Mouse (Mus musculus) bone marrow, adult 2 months (tissue): ENCODE results near the gene Ntn5. TPM values are rescaled to one million over a fixed set of nuclear protein-coding genes. Genes with fewer than 3 reads are reported as not detected.

Experiments used
- H3K27ac ChIP-seq: fragments of 200-500 bp; 2 replicates; pipeline ENCODE4 v1.5.1; 2012; ENCODE audit warnings: low read depth, mild to moderate bottlenecking, control low read depth, inconsistent platforms, low read length; ENCODE audit not compliant: control insufficient read depth, poor library complexity, insufficient read depth
- H3K4me1 ChIP-seq: fragments of 200-500 bp; 2 replicates; pipeline ENCODE4 v1.6.1; 2011; ENCODE audit warnings: low read length; ENCODE audit not compliant: control insufficient read depth, insufficient read depth
- H3K4me3 ChIP-seq: fragments of 200-500 bp; replicated peaks from 2 replicates; pipeline ENCODE3; 2011; ENCODE audit warnings: mild to moderate bottlenecking, low read depth, low read length, control low read depth; ENCODE audit not compliant: control insufficient read depth
- CTCF ChIP-seq: fragments of 200-500 bp; IDR thresholded peaks from 2 replicates; pipeline ENCODE4 v1.5.1; 2011; ENCODE audit warnings: low read length, control low read depth; ENCODE audit not compliant: control insufficient read depth, insufficient read depth
- POLR2A ChIP-seq: fragments of 200-500 bp; IDR thresholded peaks from 2 replicates; pipeline ENCODE4 v1.6.1; 2011; ENCODE audit warnings: low read depth, mild to moderate bottlenecking, control low read depth, low read length, borderline replicate concordance; ENCODE audit not compliant: control insufficient read depth
- WGBS: fragments of 180-500 bp; shearing (Covaris S2); methylation state at CpG from one replicate; pipeline ENCODE4 v1.1.7; 2018; 5-methylcytosine and 5-hydroxymethylcytosine counted together
- polyA plus RNA-seq: library from polyadenylated mRNA; stranded (reverse); fragments of >200 nt; gene quantifications from 2 replicates; pipeline ENCODE4 v1.2.4, GENCODE M21; 2011; ENCODE audit warnings: low replicate concordance; ENCODE audit not compliant: missing spikeins, insufficient read depth, insufficient read length

The Ntn5 gene
- polyA plus RNA-seq, 1 experiment: not detected

DNA sequence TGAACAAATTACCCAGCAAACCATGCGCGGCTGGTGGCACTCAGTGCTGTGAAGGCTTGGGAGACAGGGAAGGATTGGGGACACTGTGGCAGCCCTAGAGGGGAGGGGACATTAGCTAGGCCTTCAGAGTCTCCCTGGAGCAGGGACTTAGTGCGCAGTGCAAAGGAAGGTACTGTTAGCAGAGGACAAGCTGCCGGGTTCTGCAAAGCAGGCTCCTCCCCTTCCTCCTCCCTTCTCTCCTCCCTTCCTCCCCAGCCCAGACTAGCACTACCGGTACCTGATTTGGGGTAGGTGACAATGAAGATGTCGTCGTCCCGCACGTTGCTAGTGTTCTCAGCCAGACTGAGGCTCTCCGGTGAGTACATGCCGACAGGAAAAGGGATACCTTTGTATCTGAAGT is 58.0 kb downstream of the Ntn5 start:
- H3K4me1 ChIP-seq: peaks cover 4% of the 10 kb centered on the region; the same call in 1 of the 2 replicates
- H3K4me3 ChIP-seq: peak overlapping the region; percentile 72
- peak overlapping the region; percentile 54 for H3K27ac ChIP-seq
- TF ChIP-seq POLR2A (peak; percentile 71; the same call in 1 of the 2 replicates), CTCF (no peak)
- 10% methylated on average over 11 of the region's 11 CpGs for WGBS

DNA sequence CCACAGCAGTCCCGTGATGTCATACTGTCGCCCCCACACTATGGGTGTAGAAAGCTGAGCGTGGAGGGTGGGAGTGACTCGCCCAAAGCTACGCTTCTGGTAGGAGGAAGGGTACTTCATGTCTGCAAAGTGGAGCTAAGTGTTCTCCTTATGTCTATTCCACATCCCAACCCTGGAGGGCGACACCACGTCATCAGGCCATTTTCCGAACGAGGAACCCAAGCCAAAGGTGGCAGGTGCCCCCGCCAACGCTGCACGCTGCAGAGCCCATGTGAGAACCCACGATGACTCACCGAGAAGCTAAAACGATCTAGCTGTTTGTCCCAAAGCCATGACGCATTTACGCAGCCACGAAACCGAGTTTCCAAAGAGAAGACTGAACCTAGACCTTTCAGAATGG is 58.5 kb downstream of the Ntn5 start:
- H3K27ac ChIP-seq: no peak overlapping the region
- peak overlapping the region; percentile 72 for H3K4me3 ChIP-seq
- H3K4me1 ChIP-seq: peaks cover 4% of the 10 kb centered on the region; the same call in 1 of the 2 replicates
- TF ChIP-seq POLR2A (no peak), CTCF (peak; percentile 14; the same call in 1 of the 2 replicates)
- 8% methylated on average over 19 of the region's 19 CpGs for WGBS

Other genes with a start within 250 kb of the Ntn5 start
- gene Gys1, start 249.2 kb upstream of the Ntn5 start, polyA plus RNA-seq: 11.3 and 17.4 TPM in 2 replicates
- gene Ruvbl2, start 245.9 kb upstream of the Ntn5 start, polyA plus RNA-seq: 61.4 and 66.3 TPM in 2 replicates
- 2,067 and 2,131 TPM in 2 replicates for gene Ftl1, start 224.1 kb upstream of the Ntn5 start, polyA plus RNA-seq
- 71.8 and 143 TPM in 2 replicates for gene Bax, start 217.1 kb upstream of the Ntn5 start, polyA plus RNA-seq
- 1.3 TPM in 1 of 2 replicates, not detected in the other for gene Tulp2, start 202.1 kb upstream of the Ntn5 start, polyA plus RNA-seq
- gene Gm45808, start 197.2 kb upstream of the Ntn5 start, polyA plus RNA-seq: not detected in 2 replicates
- 2.7 and 4.8 TPM in 2 replicates for gene Dhdh, start 195.2 kb upstream of the Ntn5 start, polyA plus RNA-seq
- 69.3 and 71.9 TPM in 2 replicates for gene Nucb1, start 173.6 kb upstream of the Ntn5 start, polyA plus RNA-seq
- 356 and 801 TPM in 2 replicates for gene Ppp1r15a, start 157.8 kb upstream of the Ntn5 start, polyA plus RNA-seq
- 2.1 and 8.9 TPM in 2 replicates for gene Plekha4, start 157.7 kb upstream of the Ntn5 start, polyA plus RNA-seq
- gene Hsd17b14, start 129.1 kb upstream of the Ntn5 start, polyA plus RNA-seq: 5.7 TPM in 1 of 2 replicates, not detected in the other
- gene Bcat2, start 113.9 kb upstream of the Ntn5 start, polyA plus RNA-seq: 35.7 and 58.4 TPM in 2 replicates
- not detected in 2 replicates for gene Fgf21, start 68.5 kb upstream of the Ntn5 start, polyA plus RNA-seq
- gene Fut1, start 66.7 kb upstream of the Ntn5 start, polyA plus RNA-seq: not detected in 2 replicates
- 1.1 TPM in 1 of 2 replicates, not detected in the other for gene Izumo1, start 62.2 kb upstream of the Ntn5 start, polyA plus RNA-seq
- gene Rasip1, start 56.5 kb upstream of the Ntn5 start, polyA plus RNA-seq: 5.9 and 6.0 TPM in 2 replicates
- gene Mamstr, start 44.0 kb upstream of the Ntn5 start, polyA plus RNA-seq: 1.00 TPM in 1 of 2 replicates, not detected in the other
- not detected in 2 replicates for gene Fut2, start 17.6 kb upstream of the Ntn5 start, polyA plus RNA-seq
- gene Sec1, start 10.4 kb downstream of the Ntn5 start, polyA plus RNA-seq: not detected in 2 replicates
- gene Car11, start 15.8 kb downstream of the Ntn5 start, polyA plus RNA-seq: 4.4 TPM in 1 of 2 replicates, not detected in the other
- gene Dbp, start 21.1 kb downstream of the Ntn5 start, polyA plus RNA-seq: 8.6 and 19.3 TPM in 2 replicates
- gene Rpl18, start 31.4 kb downstream of the Ntn5 start, polyA plus RNA-seq: 845 and 916 TPM in 2 replicates
- gene Sphk2, start 34.0 kb downstream of the Ntn5 start, polyA plus RNA-seq: 12.9 and 24.4 TPM in 2 replicates
- 1.1 TPM in 1 of 2 replicates, not detected in the other for gene Fam83e, start 37.2 kb downstream of the Ntn5 start, polyA plus RNA-seq
- not detected in 2 replicates for gene Spaca4, start 41.8 kb downstream of the Ntn5 start, polyA plus RNA-seq
- gene Lmtk3, start 99.7 kb downstream of the Ntn5 start, polyA plus RNA-seq: not detected in 2 replicates
- 2.4 TPM in 1 of 2 replicates, not detected in the other for gene Sult2b1, start 100.6 kb downstream of the Ntn5 start, polyA plus RNA-seq
- gene Cyth2, start 130.6 kb downstream of the Ntn5 start, polyA plus RNA-seq: 30.7 and 64.7 TPM in 2 replicates
- gene Kcnj14, start 140.8 kb downstream of the Ntn5 start, polyA plus RNA-seq: 2.6 TPM in 1 of 2 replicates, not detected in the other
- gene Grwd1, start 146.9 kb downstream of the Ntn5 start, polyA plus RNA-seq: 6.9 and 13.9 TPM in 2 replicates
- gene Kdelr1, start 188.8 kb downstream of the Ntn5 start, polyA plus RNA-seq: 47.0 and 69.2 TPM in 2 replicates
- 0.97 and 2.5 TPM in 2 replicates for gene Grin2d, start 194.4 kb downstream of the Ntn5 start, polyA plus RNA-seq
- not detected in 2 replicates for gene Syngr4, start 212.7 kb downstream of the Ntn5 start, polyA plus RNA-seq
- gene Tmem143, start 212.9 kb downstream of the Ntn5 start, polyA plus RNA-seq: 3.6 and 9.6 TPM in 2 replicates
- gene Emp3, start 237.4 kb downstream of the Ntn5 start, polyA plus RNA-seq: 53.4 and 121 TPM in 2 replicates
- gene Ccdc114, start 240.1 kb downstream of the Ntn5 start, polyA plus RNA-seq: 1.7 and 5.7 TPM in 2 replicates